Mouse (Mus musculus) CD4-positive, CD25-positive, alpha-beta regulatory T cell, adult 4 months (primary cell): ENCODE measurements around the gene Foxs1. TPM values are rescaled to one million over a fixed set of nuclear protein-coding genes. Genes with fewer than 3 reads are reported as not detected.

ENCODE experiments used
- ATAC-seq: one replicate; pipeline ENCODE4 v1.8.0; 2017
- polyA plus RNA-seq, 2 experiments: library from polyadenylated mRNA; unstranded; fragments of 100-300 nt; shearing (Covaris generic); gene quantifications; one replicate each; pipeline ENCODE4 v1.2.1; 2017

Foxs1 gene
- polyA plus RNA-seq = not detected

DNA sequence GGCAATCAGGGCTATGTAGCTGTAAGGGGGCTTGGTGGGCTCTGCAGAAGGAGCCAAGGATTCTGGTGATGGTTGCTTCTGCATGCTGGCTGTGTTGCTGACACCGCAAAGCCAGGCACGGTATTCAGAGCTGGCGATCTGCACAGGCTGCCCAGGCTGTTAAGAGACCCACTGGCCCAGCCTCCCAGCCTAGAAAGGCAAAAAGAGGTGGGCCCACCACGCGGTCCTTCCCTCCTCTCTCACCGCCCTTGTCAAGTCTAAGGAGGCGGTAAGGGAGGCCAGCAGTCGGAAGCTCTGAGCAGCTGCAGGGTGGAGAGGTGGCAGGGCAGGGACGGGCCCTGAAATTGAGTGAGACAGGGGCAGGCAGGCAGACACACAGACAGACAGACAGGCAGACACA lies at the start of gene Foxs1:
TSS of gene Foxs1 (minus strand) at position 161 of the 400 bp plus-strand sequence.
- no peak for ATAC-seq

DNA sequence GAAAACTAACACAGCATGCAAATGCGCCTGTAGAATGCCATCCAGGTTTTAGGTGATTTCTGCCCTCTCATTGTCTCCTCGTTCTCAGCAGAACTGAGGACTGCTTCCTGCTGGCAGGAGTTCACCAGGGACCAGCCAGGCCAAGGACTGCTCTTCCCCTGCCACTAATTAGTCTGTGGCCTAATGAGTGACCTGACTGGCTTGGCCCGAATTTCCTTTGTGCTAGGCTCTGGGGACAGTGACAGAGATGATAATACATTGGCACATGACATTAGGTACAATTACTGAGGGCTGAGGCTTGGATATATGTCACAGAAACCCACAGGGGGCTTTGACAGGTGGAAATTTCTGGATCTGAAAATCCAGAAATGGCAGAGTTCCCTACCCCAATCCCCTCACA lies 44.0 kb upstream of the Foxs1 start:
- no peak for ATAC-seq

DNA sequence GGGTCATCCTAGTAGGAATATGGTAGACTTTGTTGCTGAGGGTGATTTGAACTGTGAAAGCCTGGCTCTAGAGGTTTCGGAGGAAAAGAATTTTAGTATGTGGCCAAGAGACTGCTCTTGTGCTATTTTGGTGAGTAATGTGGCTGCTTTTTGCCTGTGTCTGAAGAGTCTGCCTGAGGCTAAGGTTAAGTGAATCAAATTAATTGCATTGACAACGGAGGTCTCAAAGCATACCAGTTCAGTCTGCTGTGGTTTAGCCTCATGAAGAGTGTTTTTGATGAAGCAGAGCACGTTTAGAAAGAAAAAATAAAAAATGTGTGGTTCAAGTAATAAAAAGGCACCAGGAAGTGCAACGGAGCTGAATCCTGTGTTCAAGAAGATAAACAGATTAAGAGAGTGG lies 32.5 kb upstream of the Foxs1 start:
- no peak for ATAC-seq

DNA sequence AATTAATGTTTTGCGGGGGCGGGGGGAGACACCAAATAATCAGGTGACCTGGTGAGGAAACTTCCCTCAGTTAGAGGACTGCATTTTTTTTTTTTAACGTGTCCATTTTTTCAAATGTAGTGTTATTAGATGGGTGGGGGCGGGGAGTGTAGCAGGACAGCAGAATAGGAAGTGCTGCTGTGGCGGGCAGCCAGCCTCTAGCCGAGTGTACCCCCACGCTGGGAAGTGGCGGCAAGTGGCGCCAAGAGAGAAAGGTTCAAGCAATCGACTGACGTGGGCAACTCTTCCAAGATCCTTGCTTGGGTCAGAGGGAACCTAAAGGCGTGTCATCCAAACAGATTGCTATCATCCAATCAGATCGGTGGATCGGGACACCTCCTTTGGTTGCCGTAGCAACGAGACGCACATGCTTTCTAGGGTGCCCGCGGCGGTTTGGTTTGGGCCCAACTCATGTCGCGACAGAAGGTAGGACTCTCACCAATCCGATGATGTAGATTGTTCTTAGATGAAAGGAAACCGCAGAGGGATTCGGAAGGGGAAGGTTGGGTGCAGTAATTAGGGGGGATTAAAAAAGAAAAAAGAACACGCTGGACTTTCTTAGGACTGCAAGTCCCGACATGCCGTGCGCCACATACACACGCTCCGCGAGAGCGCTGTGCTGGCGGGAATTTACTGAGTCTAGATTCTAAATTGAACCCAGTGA lies 29.2 kb upstream of the Foxs1 start, which contains the start of gene Ttll9:
TSS of gene Ttll9 (plus strand) at position 395 of the 703 bp plus-strand sequence.
- peak; percentile 63 for ATAC-seq

DNA sequence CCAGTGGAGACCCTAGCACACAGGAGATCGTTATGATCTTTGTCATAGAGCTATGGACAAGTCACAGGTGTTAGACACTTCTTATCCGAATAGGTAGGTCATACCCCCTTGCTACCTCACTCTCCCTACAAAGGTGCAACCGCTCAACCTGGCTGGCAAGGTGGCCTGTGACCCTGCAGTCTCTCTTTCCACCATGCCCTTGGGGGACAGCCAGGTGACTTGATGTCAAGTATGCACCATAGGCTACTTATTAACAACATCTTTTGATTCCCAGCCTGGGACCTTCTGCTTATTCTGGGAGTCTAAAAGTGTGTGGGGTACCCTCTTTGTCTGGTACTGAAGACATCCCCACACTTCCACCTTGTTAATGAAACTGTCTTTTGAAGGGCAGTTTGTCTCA lies 25.1 kb upstream of the Foxs1 start:
- ATAC-seq = no peak

DNA sequence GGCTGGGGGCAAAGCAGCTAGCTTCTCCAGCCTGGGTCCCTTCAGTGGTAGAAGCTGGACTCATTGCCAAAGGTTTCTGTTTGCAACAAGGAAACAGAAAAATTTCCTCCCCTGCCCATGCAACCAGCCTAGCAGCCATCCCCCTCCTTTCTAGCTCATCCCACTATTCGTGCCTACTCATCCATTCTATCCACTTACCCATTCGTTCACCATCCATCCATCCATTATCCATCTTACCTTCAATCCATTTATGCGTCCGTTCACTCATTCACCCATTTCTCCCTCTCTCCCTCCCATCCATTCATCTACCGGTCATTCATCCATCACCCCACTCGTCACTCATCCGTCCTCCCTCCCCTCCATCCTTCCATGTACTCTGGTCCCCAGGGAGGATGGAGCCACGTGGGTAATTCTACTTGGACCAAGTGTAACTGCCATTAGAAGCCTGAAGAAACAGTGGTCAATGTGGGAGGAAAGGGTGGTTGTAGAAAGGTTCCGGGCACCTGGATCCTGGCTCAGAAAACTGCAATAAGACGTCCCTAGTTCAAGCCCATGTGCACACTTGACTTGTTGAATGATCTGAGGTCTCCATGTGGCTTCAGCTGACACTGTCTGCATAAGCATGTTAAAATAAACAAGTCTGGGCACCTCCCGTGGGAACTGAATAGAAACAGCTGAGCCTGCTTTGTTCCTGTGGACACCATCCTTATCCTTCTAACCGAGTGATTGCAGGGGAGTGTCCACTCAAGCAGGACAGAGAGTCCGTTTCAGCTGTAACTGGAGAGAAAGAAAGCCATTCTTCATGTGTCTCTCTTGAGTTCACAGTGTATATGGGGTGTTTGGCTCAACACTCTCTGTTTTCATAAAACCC lies 19.1 kb upstream of the Foxs1 start:
- no peak for ATAC-seq

DNA sequence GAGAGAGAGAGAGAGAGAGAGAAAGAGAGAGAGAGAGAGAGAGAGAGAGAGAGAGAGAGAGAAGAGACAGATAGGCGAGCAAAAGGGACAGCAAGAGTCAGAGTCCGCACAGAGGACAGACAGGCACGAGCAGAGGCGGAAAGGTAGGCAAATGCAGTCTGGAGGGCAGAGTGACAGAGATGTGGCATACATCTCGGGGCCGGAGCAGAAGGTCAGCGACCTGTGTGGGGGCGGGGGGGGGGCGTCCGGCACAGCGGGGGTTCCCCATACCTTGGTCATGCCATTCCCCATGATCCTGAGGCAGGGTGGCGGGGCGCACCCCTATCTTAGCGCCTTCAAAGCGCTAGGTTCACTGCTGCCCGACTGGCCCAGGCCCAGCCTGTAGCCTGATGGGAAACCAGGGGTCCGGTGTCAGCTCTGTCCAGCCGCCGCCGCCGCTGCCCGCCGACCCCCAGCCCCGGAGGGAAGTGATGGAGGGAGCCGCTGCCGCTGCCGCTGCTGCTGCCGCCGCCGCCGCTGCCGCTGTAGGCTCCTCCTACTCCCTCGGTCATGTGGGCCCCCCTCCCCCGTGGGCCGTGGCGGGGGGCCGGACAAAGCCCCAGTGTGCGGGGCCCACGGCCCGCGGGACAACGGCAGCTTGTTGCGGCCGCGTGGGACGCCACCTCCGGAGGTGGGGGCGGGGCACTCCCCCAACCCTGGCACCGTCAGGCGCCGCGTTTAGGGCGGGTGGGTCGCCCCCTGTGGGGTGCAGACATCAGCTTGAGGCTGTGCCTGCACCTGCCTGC lies 18.2 kb upstream of the Foxs1 start, which contains the start of gene Dusp15:
TSS of gene Dusp15 (minus strand) at position 634 of the 785 bp plus-strand sequence.
- ATAC-seq = no peak

DNA sequence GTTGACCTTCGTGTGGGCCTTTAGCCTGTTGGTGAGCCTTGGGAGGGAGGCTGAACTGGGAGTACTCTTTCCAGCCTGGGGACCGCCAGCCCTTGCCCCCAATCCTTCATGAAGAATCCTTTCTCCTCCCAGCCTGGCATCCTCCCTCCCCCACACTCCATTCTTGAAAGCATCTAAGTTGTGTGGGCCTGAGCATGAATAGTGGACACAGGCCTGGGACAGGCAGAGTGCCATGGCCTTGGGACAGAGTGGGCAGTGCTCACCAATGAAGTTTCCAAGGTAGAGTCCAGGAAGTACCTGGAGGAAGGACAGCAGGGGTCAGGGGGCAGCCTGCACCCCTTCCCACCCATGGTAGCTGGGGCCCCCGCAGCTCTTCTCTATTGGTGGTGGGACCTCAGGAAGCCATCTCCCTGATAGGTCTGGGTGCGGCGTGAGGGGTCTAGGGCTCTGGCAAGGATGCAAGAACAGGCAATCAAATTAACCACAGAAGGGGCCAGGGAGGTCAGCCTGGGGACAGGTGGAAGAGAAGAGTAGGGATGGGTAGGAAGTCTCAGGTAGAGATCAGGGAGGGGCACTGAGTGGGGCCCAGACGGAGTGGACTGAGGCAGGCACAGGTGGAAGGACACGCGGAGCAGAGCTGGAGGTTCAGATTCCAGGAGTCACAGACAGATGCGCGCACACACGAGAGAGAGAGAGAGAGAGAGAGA lies 17.5 kb upstream of the Foxs1 start:
- ATAC-seq = no peak

DNA sequence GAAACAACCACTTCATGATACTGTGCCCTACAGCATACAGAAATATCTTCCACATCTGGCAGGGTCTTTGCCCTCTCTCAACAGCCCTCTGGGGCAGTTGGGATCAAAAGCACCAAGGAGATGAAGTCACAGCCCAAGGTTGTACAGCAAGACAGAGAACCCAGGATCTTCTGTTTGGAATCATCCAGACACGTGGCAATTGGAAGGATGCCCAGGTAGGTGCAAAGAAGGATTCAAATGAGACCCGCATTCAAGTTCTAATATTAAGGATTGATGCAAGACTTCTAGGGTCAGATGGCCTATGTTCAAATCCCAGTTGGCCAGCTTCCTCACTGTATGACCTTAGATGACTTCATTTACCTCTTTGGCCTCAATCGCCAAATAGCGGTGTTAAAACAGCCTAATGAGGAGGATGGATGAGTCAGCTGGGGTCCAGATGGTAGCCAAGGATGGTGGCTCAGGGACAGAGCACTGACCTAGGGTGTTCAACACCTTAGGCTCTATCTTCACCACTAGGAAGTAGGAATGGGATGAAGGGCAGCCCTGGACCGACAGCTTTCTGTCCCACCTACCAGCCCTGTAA lies 15.5 kb upstream of the Foxs1 start:
- no peak for ATAC-seq

DNA sequence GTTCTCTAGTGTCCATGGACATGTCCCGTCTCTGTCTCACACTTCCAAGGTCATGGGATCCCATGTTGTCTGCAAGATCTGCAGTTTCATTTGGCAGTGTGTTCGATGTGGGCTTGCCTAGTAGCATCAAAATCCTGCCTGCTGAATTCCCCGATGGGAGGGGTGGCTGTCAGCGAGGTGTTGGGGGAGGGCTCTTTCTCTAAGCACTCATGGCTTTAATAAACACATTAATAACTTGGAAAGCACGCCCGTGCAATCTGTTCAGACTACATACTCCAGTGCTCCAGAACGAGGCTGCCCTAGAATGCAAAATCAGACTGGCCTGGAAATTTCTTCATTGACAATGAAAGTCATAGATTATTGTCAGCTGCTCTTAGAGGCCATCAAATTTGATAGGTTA lies 14.1 kb upstream of the Foxs1 start:
- ATAC-seq = no peak

DNA sequence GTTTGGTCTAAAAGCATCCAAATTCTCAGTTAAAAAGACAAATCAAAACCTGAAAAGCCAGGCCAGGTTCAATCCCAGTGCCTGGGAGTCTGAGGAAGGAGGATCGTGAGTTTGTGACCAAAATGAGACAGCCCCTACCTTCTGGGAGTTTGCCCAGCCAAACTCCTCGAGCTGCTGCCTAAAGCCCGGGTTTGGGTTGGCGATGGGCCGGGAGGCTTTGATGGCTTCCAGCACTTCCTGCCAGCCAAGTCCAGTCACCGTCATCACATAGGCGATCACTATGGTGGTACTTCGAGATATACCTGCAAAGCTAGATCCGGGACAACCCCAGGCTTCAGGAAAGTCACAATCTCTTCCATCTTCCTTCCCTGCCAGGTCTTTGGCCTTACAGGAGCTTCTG lies 11.0 kb upstream of the Foxs1 start:
- no peak for ATAC-seq

DNA sequence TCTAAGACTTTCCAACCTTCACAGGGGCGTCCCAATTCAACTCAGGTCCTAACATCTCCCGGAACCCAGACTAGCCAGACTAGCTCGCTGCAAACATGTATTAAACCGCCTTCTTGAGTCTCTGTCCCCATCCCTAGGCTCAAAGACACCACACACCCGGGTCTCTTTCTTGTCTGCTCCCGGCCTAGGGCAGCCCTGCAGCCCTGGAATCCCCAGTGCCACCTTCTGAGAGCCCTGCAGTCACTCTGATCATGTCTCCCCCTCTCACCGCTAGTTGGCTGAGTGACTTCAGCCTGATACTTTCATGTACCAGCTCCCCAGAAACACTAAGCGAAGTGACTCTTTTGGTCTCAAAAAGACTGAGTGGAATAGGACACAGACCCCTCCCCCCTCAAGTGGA lies 10.6 kb upstream of the Foxs1 start:
- ATAC-seq = no peak

DNA sequence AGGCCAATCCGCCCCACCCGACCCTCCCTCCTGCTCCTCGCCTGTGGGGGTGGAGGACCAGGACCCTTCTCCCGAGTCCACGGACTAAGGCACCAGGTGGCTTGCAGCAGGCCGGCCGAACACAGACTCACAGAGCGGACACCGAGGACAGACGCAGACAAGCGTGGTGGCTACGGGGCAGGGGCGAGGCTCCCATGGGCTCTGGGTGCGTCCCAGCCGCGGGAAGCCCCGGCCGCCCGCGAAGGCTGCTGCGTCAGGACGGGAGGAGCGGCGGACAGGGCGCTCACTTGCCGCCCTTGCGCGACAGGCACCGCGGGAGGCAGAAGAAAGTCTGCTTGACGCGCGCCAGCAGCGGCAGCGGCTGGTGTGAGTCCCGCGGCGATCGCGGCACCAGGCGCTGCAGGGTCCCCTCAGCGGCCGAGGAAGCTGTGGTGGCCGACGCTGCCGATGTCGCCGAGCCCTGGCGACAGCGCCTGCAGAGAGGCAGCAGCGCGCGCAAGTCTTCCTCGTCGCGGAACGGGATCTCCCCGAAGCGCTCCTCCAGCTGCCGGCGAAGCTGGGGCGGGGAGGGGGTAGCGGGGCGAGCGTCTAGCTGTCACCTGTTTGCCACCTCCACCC lies 10.0 kb upstream of the Foxs1 start:
- ATAC-seq = no peak

DNA sequence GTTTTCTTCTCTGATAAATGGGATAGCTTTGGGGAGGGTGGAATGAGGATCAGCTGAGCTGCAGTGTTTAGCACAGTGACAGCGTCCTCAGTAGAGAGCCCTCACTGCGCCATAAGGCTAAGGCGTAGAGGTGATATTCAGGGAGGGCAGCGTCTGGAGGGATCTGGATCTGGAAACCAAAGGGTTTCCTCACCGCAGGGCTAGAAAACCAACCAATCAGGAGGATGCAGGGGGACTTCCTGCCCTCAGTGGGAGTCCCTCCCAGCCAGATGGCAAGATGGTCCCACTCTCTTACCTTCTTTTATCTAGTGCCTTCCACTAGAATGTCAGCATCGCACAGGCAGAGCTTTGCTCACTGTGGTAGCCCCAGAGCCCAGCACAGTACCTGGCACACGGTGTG lies 8.8 kb upstream of the Foxs1 start:
- ATAC-seq = no peak

DNA sequence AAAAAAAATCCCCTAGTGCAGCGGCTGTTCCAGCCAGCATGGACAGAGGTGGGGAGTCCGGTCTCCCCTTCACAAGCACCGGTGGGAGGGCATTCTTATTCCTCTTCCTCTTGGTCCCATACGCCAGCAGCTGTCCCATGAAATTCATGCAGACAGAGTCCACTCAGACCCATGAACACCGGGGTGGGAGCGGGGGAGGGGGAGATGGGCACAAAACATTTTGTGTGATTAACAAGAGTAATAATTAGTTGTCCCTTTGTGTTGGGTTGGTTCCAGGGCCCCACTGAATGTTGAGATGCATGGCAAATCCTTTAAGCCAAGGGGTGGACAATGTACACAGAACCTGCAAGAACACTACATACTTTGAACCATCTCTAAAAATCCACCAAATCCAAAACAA lies 8.1 kb upstream of the Foxs1 start:
- ATAC-seq = no peak

DNA sequence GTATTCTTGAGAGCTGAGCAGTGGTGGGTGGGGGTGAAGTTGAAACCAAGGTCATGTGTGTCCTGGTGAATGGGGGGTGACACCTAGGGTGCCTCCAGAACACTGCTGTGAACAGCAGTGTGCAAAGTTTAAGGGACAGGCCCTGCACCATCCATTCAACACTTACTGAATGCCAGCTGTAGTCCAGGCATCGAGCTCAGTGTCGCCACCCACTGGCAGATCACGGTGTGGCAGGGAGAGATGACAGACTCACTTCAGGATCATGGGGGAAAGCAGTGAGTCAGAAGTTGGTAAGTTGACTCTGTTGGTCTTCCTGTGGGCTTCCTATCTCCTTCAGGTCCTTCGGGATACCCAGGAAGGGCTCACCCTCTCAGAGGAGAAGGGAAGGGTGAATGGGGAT lies 6.8 kb upstream of the Foxs1 start:
- no peak for ATAC-seq

DNA sequence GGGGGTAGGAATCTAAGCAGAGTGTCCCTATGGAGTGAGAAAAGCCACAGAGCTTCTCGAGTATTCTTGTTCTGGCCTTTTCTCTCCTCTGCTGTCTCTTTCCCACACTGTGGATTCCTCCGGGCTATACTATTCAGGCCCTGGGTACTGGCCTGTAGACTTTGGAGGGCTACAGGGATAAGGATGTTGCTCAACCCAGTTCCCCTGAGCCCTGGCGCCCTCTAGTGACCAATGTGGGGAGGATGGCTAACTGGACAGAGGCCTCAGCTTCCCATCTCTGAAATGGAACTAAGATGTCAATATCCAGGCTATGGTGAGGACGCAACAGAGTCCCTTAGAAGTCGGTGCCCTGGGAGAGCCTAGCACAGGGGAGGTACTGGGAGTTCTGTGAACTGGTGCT lies 606 bp upstream of the Foxs1 start:
- ATAC-seq = no peak

DNA sequence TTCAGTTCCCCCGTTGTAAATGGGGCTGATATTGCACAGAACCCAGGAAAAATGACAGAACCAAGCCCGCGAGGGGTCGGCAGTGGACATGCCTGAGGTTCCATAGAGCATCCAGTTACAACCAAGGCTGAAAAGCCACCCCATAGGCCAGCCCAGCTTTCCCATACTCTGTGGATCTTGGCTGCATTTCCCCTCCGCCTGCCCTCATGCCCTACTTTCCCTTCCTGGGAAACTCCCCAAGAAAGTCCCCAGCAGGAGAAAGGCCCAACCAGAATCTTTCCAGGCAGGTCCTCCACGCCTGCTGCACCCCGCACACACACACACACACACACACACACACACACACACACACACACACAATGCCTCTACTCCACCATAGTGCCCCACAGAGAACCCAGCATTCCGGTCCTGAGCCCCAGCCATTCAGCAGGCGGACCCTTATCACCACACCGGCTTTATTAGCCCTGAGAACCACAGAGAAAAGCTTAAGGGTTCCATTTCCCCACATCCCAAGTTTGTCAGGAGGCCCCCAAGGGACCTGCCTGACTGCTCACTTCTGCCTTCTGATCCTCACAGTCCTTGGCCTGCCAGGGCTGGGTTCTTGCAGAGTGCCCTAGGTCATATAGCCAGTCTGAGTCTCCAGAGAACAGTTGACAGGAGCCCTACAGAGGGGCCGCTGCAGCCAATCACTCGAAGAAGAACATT lies 1.4 kb downstream of the Foxs1 start:
- ATAC-seq = no peak

DNA sequence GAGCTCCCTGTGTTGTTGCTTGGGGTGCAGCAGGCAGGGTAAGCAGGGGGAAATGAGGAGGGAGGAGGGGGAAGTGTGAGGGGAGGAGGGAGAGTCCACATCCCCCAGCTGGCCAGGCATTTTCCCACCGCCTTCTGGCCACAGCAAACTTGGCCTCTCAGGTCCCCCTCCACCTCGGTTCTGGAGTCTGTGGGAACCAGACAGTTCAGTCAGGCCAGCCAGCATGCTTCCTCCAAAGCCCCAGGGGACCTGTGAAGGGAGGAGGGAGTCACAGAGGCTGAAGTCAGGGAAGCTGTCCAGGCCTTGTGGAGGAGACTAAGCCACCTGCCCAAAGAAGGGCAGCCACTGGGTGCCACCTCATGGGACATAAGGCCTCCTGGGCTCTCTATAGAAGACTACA lies 2.7 kb downstream of the Foxs1 start:
- no peak for ATAC-seq

DNA sequence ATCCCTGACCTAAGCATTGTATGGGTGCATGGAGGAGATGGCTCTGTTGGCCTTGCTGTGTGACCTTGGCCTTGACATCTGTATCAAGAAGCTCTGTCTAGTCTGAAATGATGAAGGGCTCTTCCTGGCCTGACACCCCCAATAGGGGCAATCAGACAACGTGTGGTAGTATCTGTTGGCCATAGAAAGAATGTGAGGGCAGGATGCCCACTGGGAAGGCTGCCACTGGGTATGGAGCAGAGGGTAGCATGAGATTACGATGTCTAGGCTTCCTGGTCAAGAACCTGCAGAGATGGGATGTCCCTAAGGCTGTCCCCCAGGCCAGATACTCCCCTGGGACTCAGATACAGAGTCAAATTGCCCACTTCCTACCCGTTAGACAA lies 4.0 kb downstream of the Foxs1 start:
- no peak for ATAC-seq
